Mouse (Mus musculus): ENCODE measurements around the gene Gm42742.

The Gm42742 gene

DNA sequence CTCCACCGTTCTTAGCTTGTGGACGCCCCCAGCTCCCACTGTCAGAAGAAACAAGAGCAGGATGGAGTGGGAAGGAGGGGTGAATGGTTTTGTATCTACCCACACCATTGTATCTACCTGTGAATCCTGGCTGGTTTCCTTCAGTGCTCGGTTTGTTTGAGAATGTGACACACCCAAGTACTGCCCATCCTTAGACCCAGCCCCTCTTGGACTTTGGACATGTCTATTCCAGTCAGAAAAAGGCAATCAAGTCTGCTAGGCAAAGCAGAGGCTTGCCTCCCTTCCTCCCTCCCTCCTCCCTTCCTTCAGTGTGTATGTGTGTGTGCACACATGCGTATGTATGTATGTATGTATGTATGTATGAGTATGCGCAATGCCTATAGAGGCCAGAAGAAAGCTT, 17.3 kb downstream of the Gm42742 start:
- no peak for DNase-seq (ENCODE audit: low read depth, low spot score)

DNA sequence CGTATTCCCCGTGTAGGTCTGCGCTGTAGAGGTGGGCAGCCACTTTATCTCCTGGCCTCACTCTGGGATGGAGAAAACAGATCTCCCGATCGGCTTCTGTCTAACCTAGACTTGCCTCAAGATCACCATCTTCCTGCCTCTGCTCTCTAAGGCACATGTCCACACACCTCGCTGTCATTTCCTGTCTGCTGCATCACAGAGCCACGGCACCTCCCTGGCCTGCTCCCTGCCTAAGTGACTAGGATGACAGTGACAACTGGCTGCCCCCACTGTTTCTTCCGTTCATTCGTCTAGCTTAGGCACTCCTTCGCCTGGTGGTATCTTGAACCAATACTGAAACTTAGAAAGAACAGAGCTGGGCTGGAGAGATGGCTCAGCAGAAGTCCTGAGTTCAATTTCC, 21.3 kb downstream of the Gm42742 start:
- no peak for DNase-seq (ENCODE audit: low read depth, low spot score)

GRCm38 (mm10) chr7:126996449-126996848, 24.4 kb downstream of the Gm42742 start:
- no peak for DNase-seq (ENCODE audit: low read depth, low spot score)

DNA sequence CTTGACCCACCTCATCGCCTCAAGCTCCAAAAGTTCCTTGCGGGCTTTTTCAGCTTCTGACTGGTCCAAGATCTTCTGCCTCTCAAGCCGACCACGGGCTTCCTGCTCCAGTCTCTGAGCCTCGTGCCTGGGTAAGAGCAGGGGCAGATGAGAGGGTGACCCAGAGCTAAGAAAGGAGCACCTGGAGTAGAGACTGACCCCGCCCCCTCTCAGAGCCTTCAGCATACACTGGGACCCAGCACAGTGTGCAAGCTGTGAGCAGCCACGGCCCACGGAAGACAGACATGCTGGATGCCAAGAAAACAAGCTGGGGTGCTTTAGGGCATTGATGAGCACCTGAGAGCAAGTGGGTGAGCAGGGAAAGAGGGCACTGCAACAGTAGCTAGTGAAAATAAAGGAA, 32.1 kb downstream of the Gm42742 start:
- no peak for DNase-seq (ENCODE audit: low read depth, low spot score)

DNA sequence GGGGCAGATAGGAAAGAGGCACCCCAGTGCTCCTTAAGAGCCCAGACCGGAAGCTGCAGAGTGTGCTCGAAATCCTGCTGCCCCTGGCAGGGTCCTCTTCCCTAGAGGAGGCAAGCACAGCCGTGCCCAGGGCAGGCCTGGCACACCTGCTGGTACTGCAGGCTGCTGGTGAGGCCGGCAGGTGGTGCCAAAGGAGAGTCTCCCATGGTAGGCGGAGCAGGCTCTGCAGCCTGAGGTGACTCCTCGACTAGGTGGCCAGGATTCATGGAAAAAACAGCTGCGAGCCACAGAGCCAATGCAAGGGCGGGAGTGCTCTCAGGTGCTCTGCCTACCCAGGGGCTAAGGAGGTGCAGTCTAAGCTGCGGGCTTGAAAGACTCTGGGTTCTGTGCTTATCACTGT, 34.6 kb downstream of the Gm42742 start:
- no peak for DNase-seq (ENCODE audit: low read depth, low spot score)

- DNase-seq (ENCODE audit: low read depth, low spot score), result no peak
Measured at GRCm38 (mm10) chr7:126984667-126985444, 36.0 kb downstream of the Gm42742 start.

DNA sequence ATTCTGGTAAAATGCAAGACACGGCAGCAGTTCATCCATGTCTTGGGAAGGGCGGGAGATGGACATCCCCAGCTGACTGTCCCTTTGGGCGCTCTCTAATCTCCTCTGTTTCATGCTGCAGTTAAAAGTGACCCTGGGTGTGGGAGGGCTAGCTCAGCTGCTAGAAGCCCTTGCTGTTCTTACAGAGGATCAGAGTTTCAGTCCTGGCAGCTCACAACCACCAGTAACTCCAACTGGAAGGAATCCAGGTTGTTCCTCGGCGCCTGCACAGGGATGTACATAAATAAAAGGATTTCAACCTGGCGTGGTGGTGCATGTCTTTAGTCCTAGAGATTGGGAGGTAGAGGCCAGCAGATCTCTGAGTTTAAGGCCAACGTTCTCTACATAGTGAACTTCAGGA, 37.8 kb downstream of the Gm42742 start:
- DNase-seq (ENCODE audit: low read depth, low spot score), result no peak

DNA sequence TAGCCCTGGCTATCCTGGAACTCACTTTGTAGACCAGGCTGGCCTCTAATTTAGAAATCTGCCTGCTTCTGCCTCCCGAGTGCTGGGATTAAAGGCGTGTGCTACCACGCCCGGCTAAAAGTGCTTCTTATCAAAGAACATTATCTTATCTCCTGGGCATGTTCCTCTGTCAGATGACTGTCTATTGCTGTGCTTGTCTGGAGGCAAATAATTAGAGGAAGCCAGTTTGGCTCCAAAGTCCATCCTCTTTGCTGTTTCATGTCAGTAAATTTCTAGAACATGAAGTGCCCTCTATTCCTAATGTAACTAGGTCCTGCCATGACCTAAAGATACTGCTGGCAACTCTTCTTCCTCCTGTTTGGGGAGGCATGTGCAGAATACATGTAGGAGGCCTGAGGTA, 38.8 kb downstream of the Gm42742 start:
- DNase-seq (ENCODE audit: low read depth, low spot score), result no peak

DNA sequence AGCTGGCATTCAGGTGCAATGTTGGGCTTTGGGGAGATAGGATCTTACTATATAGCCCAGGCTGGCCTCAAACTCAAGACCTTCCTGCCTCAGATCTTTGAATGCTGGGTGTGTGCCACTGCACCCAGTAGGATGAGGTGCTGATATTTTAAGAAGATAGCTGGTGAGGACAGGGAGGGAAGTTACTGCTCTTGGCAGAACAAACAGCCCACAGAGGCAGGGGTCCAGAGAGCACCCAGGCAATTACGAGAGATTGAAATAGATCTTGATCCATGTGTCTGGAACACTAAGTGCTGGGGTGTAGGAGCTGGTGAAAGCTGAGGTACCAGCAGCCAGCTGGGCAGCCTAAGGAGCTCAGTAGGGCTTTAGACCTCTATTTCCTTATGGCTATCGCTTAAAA, 39.3 kb downstream of the Gm42742 start:
- no peak for DNase-seq (ENCODE audit: low read depth, low spot score)

DNA sequence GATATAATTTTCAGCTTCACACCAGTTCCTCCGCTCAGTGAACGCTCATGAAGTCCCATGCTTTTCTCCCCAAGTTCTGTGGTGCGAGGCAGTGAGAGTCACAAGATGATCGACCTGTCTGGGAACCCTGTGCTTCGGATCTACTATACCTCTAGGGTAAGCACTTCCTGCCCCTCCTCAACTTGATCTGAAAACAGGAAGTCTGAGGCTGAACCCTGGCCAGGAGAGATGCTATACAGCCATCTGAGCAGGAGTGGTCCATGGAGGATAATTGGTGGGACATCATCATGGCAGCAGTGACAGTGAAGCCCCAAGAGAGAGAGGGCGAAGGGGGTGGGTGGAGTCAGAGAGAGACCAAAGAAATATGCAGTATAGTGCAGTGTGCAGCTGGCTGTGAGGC, 42.1 kb downstream of the Gm42742 start:
- DNase-seq (ENCODE audit: low read depth, low spot score), result no peak

DNA sequence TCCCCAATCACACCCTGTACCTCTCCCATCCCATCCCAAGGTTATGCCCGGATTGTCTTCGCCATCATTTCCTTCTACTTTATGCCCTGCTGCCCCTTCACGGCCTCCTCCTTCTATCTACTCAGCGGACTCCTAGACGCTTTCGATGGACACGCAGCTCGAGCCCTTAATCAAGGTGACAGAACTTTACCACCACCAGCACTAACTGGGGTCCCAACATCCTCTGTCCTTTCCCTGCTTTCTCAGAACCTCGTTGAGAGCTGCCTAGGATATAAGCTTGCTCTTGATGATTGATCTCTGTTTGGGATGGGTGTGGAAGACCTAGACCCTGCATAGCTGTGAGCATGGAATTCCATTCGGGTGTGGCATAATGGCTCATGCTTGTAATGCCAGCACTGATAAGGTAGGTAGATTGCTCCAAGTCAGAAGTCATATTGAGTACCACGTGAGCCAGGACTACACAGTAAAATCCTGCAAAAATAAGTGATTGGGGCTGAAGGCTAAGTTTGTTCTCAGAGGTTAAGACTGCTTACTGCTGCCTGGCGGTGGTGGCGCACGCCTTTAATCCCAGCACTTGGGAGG, 43.9 kb downstream of the Gm42742 start:
- DNase-seq (ENCODE audit: low read depth, low spot score), result peak; percentile 29

DNA sequence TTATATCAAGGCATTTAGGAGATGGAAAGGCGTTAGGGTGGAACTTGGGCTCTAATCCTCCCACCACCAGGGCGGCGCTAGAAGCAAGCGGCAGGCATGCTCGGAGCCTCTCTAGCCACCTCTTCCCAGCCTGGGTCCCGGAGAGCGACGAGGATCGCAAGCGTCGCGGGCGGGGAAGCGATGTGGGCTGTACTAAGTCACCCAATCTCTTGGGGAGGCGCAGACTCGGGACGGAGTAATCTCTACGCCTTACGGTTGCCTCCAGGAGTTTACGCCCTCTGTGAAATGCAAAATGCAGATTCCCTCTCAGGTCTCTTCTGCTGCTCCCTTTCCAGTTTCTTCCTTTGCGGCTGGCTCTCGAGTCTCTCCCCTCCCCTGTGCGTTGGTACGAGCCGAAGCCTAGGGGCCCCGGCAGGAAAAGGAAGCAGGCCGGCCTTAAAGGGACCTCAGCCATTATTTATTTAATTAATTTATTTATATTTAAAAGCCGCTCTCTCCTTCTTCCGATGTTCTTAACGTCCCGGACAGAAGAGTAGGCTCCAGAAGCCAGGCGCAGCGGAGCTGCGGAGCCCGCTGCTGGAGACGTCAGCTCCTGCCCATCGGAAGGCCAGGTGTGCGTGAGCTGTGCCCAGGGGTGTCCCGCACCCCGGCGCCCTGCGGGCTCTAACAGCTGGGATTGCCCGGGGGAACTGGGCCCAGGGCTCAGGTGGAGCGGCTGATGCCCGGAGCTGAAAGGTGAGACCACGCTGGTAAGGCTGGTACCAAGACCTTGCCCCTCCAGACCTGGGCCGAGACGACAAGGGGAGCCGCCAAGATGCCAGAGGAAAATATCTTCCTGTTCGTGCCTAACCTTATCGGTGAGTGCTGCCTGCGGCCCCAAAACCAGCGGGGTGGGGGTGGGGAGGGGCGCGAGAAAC, 44.7 kb downstream of the Gm42742 start, which contains the start of gene Cdiptos:
Gene Cdiptos (minus strand): TSS at position 149 of the 917 bp plus-strand sequence.
- peak; percentile 94 for DNase-seq (ENCODE audit: low read depth, low spot score)

- no peak for DNase-seq (ENCODE audit: low read depth, low spot score)
Measured at GRCm38 (mm10) chr7:126975893-126975949, 45.2 kb downstream of the Gm42742 start, which contains the start of gene Cdipt. Gene Cdipt, plus strand, starts transcription at chr7:126975914.

DNA sequence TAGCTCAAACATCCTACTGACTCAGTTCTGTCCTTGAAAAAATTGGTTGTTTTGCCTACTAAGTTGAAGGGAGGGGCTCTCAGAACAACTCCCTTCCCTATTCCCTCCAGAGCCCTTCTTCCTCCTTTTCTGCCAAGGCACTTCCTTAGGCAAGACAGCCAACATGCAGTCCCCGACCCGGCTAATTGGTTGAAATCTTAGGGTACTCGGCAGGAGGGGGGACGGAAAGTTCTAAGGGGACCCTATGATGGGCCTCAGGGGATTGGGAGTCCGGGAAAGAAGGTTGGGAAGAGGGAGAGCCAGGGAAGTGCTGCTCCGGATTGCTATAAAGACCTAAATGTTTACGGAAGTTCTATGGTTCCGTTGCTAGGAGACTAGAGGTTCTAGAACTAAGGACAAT, 45.4 kb downstream of the Gm42742 start:
- DNase-seq (ENCODE audit: low read depth, low spot score), result no peak

DNA sequence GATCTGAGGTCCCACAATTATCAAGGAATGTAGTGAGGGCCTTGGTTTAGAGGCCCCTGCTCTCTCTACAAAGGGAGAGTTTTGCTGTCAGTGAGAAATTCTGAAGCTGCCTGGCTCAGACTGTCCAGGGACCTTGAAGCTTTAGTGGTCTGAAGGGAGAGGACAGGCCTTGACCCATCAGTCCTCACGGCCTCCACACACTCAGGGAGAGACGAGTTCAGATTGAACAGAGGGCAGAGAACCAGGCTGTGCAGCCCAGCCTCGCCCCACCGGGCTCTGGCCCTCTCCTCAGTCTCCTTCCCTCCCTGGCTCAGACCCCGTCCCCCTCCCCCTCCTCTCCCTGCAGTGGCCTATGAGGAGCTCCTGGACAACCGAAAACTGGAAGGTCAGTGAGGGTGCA, 53.5 kb downstream of the Gm42742 start:
- no peak for DNase-seq (ENCODE audit: low read depth, low spot score)

DNA sequence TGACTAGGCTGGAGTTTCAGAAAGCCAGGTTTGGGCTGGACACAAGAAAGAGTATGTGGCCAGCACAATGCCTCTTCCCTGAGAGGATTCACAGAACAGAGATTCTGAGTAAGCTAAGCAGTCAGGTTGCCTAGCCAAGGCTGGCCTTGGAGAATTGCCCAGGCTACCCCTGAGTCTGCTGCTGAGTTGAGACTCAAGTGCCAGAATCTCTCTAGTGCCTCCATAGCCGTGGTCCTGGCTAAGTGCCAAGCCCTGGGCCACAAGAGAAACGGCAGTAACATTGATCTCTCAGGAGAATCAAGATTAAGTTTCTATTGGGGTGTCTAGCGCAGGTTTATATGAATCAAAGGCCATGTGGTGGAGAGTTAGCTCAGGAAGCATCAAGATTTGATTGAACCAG, 55.3 kb downstream of the Gm42742 start:
- no peak for DNase-seq (ENCODE audit: low read depth, low spot score)
